ENCODE assay signal across 8 mouse cellular contexts in the genomic region with DNA sequence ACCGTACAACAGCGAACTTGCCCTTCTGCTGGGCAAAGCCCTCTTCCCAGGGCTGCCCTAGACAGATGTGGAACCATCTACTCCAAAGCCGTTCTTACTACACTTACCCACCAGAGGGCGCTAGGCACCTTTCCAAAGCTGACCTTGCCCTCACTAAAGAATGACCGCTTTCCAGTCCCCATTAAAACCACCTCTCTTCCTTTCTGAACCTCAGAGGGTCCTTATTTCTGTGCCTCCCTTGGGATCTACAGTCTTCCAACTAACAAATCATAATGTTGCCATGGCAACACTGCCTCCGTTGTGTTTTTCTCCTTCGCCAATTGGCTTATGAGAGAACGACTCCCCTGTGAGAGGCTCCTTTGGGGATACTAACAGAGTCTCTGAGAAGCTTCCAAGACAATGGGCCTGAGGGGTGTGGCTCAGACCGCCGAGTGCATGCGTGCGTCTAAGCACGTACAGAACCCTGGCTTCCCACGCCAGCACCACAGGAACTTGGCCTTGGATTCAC. TPM values are rescaled to one million over a fixed set of nuclear protein-coding genes. Genes with fewer than 3 reads are reported as not detected.
DNase-seq lines count a peak whose midpoint lies in the region; ATAC-seq and TF ChIP-seq lines count a peak whose summit lies in the region.

No protein-coding gene starts in this region.

- no peak overlapping the region for H3K4me3 ChIP-seq in cortical plate, adult 2 months (ENCODE audit: insufficient read depth, low read length)
- H3K4me3 ChIP-seq in midbrain, embryonic 11.5 days (ENCODE audit: low read depth, low read length) = no peak overlapping the region
- H3K4me3 ChIP-seq in small intestine, adult 2 months (ENCODE audit: low read depth, low read length) = no peak overlapping the region

- no peaks in the 10 kb centered on the region for H3K27me3 ChIP-seq in midbrain, embryonic 11.5 days (ENCODE audit: control insufficient read depth, insufficient read depth, low read length)
- no peaks in the 10 kb centered on the region for H3K27me3 ChIP-seq in small intestine, adult 2 months (ENCODE audit: control insufficient read depth, insufficient read depth, low read length)

- H3K4me2 ChIP-seq in midbrain, embryonic 11.5 days = peak overlapping the region; percentile 28; the same call in 1 of the 2 replicates

- H3K9me3 ChIP-seq in midbrain, embryonic 11.5 days (ENCODE audit: control insufficient read depth, low read length) = no peaks in the 10 kb centered on the region

- TF ChIP-seq CTCF in cortical plate, adult 2 months (IDR thresholded peaks at IDR 0.05; ENCODE audit: extremely low read depth, insufficient read depth, low read length) = peak; percentile 83
- TF ChIP-seq CTCF in small intestine, adult 2 months (IDR thresholded peaks at IDR 0.05; ENCODE audit: extremely low read depth, insufficient read length, insufficient replicate concordance, low read depth, low read length) = peak; percentile 80; the same call in 1 of the 2 replicates

- H3K36me3 ChIP-seq in midbrain, embryonic 11.5 days (ENCODE audit: control insufficient read depth, insufficient read depth, low read length) = no peaks in the 10 kb centered on the region
- H3K36me3 ChIP-seq in small intestine, adult 2 months (ENCODE audit: control insufficient read depth, insufficient read depth, low read length) = no peaks in the 10 kb centered on the region

- peak; percentile 68 to 93 for DNase-seq in adrenal gland, adult (ENCODE audit: inconsistent age in 2 of 2, low spot score in 1 of 2)
- no peak for DNase-seq in adrenal gland, adult 8-10 months
- peak; percentile 79 for DNase-seq in gastrocnemius, postnatal 14 days
- DNase-seq in left cerebral cortex, postnatal 14 days (ENCODE audit: low spot score in 2 of 2) = peak; percentile 70
- DNase-seq in midbrain, embryonic 11.5 days (ENCODE audit: low spot score, missing footprints) = peak; percentile 97

- 8% methylated on average over 14 of the region's 14 CpGs for whole genome bisulfite sequencing in midbrain, embryonic 11.5 days
- WGBS in small intestine, adult 2 months = 17% methylated on average over 14 of the region's 14 CpGs

- no peaks in the 10 kb centered on the region for H3K4me1 ChIP-seq in cortical plate, adult 2 months (ENCODE audit: control insufficient read depth, insufficient read depth, low read length)
- peaks cover 4% of the 10 kb centered on the region; the same call in 1 of the 2 replicates for H3K4me1 ChIP-seq in midbrain, embryonic 11.5 days (ENCODE audit: control insufficient read depth, insufficient read depth, low read length)
- no peaks in the 10 kb centered on the region for H3K4me1 ChIP-seq in small intestine, adult 2 months (ENCODE audit: control insufficient read depth, insufficient read depth, insufficient read length, low read length)

- no peak overlapping the region for H3K27ac ChIP-seq in cortical plate, adult 2 months (ENCODE audit: insufficient read depth, low read length)
- H3K27ac ChIP-seq in midbrain, embryonic 11.5 days (ENCODE audit: low read depth, low read length) = peak overlapping the region; percentile 8; the same call in 1 of the 2 replicates
- no peak overlapping the region for H3K27ac ChIP-seq in small intestine, adult 2 months (ENCODE audit: insufficient read depth, low read depth, low read length)

- ATAC-seq in inflammation-experienced regulatory T-cells, adult 6 months = peak; percentile 48
- peak; percentile 86 for ATAC-seq in midbrain, embryonic 11.5 days (ENCODE audit: low FRiP score)

- intact Hi-C loops in gastrocnemius, postnatal 14 days (cut with DNase I; ENCODE audit: low total_unique reads) = no loop called here
- intact Hi-C loops in left cerebral cortex, postnatal 14 days (cut with DNase I) = no loop called here

- peak overlapping the region; percentile 45; the same call in 1 of the 2 replicates for H3K9ac ChIP-seq in midbrain, embryonic 11.5 days (ENCODE audit: low read length)

- no peak for TF ChIP-seq POLR2A in cortical plate, adult 2 months (IDR thresholded peaks at IDR 0.05; ENCODE audit: extremely low read depth, insufficient read depth, low read length)
- TF ChIP-seq POLR2A in small intestine, adult 2 months (IDR thresholded peaks at IDR 0.05; ENCODE audit: low read depth, low read length) = no peak

RNA-seq across cellular contexts. Expression of a gene that starts 6.7 kb away (rescaled TPM):
- 10 to 100 TPM; 44.0 to 57.1 (median 54.0) TPM for total RNA-seq in adrenal gland, adult 8-10 months (2022)
- polyA plus RNA-seq in cortical plate, adult 2 months (2012; rRNA removed) = 1.8 and 1.9 TPM in 2 replicates
- 1 to 10 TPM; 7.6 to 9.1 TPM for total RNA-seq in gastrocnemius, postnatal 14 days (2021)
- 10 to 100 TPM; 12.2 to 16.5 (median 15.0) TPM for polyA plus RNA-seq in inflammation-experienced regulatory T-cells, adult 6 months (2017; shearing (Covaris generic))
- total RNA-seq in left cerebral cortex, postnatal 14 days (2021) = 1 to 10 TPM; 3.3 to 3.7 TPM
- polyA plus RNA-seq in midbrain, embryonic 11.5 days (2014; fragmentation: Nextera tagmentation; extraction: Ambion mirVana) = 4.5 and 4.8 TPM in 2 replicates
- 10.3 and 19.9 TPM in 2 replicates for polyA plus RNA-seq in small intestine, adult 2 months (2012; rRNA removed)

RNA-seq across cellular contexts. Expression of a gene that starts 26.4 kb away (rescaled TPM):
- not detected for total RNA-seq in adrenal gland, adult 8-10 months (2022)
- polyA plus RNA-seq in cortical plate, adult 2 months (2012; rRNA removed) = not detected in 2 replicates
- total RNA-seq in gastrocnemius, postnatal 14 days (2021) = not detected
- polyA plus RNA-seq in inflammation-experienced regulatory T-cells, adult 6 months (2017; shearing (Covaris generic)) = not detected
- total RNA-seq in left cerebral cortex, postnatal 14 days (2021) = not detected
- not detected in 2 replicates for polyA plus RNA-seq in midbrain, embryonic 11.5 days (2014; fragmentation: Nextera tagmentation; extraction: Ambion mirVana)
- polyA plus RNA-seq in small intestine, adult 2 months (2012; rRNA removed) = 52.5 and 653 TPM in 2 replicates

RNA-seq across cellular contexts. Expression of a gene that starts 50.7 kb away (rescaled TPM):
- 1 to 10 TPM; 2.7 to 9.5 (median 6.5) TPM for total RNA-seq in adrenal gland, adult 8-10 months (2022)
- 0.49 and 0.54 TPM in 2 replicates for polyA plus RNA-seq in cortical plate, adult 2 months (2012; rRNA removed)
- total RNA-seq in gastrocnemius, postnatal 14 days (2021) = 1 to 10 TPM; 1.2 to 1.9 TPM
- polyA plus RNA-seq in inflammation-experienced regulatory T-cells, adult 6 months (2017; shearing (Covaris generic)) = not detected
- 1 to 10 TPM in 1 of 2 experiments, under 1 TPM in 1; 0.76 to 1.3 TPM for total RNA-seq in left cerebral cortex, postnatal 14 days (2021)
- not detected in 2 replicates for polyA plus RNA-seq in midbrain, embryonic 11.5 days (2014; fragmentation: Nextera tagmentation; extraction: Ambion mirVana)
- 0.99 and 1.2 TPM in 2 replicates for polyA plus RNA-seq in small intestine, adult 2 months (2012; rRNA removed)

Comparison
In these comparisons a context has a peak if more than half of its experiments do, and no peak if none do; other contexts are left out.
1. RNA of a gene that starts 26.4 kb away (polyA plus RNA-seq): 52.5 to 653 TPM in small intestine, adult 2 months; not detected in cortical plate, adult 2 months, not detected in inflammation-experienced regulatory T-cells, adult 6 months and not detected in midbrain, embryonic 11.5 days; every median in the first group is over 10 times any median in the second.